Mouse (Mus musculus): Measurements from ENCODE around the gene Tor2a.
A peak's percentile ranks its signal among the peaks of the same experiment; 100 is the strongest.

The Tor2a gene

DNA sequence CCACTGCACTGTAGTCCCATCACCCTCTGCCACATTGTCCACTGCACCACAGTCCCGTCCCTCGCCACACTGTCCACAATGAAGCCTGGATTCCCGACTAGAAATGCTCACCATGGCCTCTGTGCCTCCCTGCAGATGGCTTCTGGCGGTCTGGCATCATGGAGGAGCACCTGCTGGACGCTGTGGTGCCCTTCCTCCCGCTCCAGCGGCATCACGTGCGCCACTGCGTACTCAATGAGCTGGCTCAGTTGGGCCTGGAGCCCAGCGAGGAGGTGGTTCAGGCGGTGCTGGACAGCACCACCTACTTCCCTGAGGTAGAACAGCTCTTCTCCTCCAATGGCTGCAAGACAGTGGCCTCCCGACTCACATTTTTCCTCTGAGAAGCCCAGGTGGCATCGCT, 4.3 kb downstream of the Tor2a start:
- no peak for DNase-seq (ENCODE audit: extremely low read depth, low read depth, low spot score)

- no peak for DNase-seq (ENCODE audit: extremely low read depth, low read depth, low spot score)
Measured at GRCm38 (mm10) chr2:32761859-32762258, 4.8 kb downstream of the Tor2a start.

- DNase-seq (ENCODE audit: extremely low read depth, low read depth, low spot score), result no peak
Measured at GRCm38 (mm10) chr2:32763353-32763752, 6.3 kb downstream of the Tor2a start.

GRCm38 (mm10) chr2:32767241-32767640, 10.2 kb downstream of the Tor2a start:
- DNase-seq (ENCODE audit: extremely low read depth, low read depth, low spot score), result no peak

DNA sequence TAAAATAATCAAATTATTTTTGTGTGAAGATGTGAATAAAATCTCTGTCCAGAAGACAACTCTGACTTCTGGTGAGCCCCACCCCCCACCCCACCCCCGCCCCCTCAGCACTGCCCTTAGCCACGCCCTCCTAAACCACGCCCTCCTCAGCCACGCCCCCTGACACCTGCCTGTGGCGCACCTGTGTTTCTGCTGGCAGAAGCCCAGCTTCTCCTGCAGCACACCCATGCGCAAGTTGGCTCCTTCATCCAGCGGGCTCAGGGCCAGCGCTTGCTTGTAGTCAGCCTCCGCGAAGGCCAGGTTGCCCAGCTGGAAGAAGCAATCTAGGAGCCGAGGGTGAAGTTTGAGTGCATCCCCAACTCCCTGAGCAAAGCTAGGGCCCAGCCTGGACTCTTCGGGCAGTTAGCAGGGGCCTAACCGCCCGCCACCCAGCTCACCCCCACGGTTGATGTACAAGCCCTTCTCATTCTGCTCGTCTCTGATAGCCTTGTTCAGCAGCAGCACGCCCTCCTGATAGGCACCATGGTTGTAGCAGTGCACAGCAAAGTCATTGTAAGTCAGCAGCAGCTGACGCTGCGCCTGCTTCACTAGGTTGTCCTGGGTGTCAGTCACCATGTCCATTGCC, 11.7 kb downstream of the Tor2a start:
- DNase-seq (ENCODE audit: extremely low read depth, low read depth, low spot score), result peak; percentile 42

- no peak for DNase-seq (ENCODE audit: extremely low read depth, low read depth, low spot score)
Measured at GRCm38 (mm10) chr2:32769327-32770085, 12.5 kb downstream of the Tor2a start.

DNA sequence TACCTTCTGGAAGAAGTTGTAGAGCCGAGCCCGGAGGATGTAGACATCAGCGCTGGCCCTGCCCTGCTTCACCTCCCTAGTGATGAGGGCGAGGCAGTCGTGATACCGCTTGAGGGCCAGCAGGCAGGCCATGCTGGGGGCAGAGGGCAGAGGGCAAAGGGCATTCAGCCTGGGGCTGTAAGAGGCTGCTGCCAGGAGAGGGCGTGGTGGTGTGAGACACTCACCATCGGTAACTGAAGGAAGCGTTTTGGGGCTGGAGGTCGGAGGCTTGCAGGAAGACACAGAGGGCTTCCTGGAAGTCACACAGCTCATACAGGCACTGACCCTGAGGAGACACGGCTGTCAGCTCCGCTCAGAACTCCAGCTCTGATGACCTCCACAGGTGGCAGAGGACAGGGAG, 14.9 kb downstream of the Tor2a start:
- no peak for DNase-seq (ENCODE audit: extremely low read depth, low read depth, low spot score)

GRCm38 (mm10) chr2:32772626-32773279, 15.7 kb downstream of the Tor2a start:
- DNase-seq (ENCODE audit: extremely low read depth, low read depth, low spot score), result no peak

DNA sequence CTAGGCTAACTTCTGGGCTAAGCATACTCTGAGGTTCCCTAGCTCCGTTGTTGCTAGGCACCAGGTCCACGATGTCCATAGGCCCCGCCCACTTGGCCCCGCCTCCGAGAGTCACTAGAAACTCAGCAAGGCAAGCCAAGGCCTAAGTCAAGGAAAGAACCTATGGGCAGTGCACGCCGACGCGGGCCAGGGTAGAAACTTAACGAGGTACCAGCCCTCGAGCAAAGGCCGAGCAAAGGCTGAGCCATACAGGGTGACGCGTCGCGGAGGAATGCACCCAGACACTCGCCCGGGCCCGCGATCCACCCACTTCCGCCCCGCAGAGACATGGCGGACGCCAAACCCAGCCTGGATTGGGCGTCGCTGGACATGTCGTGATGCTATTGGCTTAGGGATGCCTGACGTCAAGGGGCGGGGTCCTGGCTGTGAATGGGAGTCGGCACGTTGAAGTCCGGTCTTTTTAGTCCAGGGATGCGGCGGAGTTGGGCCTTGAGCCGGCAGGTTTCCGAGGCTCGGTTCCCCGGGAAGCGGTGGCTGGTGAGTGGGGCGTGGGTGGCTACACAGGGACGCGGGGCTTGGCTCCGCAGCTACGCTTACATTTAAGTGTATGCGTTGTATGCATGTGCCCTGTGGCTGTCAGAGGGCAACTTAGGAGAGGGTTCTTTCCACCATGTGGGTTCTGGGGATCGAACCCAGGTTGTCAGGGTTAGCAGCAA, 18.5 kb downstream of the Tor2a start, which contains the start of the genes Ttc16 and Ptrh1:
Ttc16 (minus strand) TSS at position 275 of the 716 bp plus-strand sequence.
Ptrh1 (plus strand) TSS at position 428 of the 716 bp plus-strand sequence.
- DNase-seq (ENCODE audit: extremely low read depth, low read depth, low spot score), result no peak

DNA sequence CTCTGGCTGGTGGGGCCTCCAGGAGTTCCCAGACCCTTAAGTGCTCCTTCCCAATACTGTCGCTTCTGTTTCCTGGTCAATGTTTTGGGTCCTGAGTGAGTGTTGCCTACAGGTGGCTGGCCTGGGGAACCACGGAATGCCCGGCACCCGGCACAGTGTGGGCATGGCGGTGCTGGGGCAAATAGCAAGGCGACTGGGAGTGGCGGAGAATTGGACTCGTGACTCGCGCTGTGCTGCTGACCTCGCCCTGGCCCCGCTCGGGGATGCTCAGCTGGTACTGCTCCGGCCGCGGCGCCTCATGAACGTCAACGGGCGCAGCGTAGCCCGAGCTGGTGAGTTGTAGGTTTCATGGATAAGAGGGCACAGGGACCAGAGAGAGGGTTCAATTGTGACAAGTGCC, 19.2 kb downstream of the Tor2a start:
- no peak for DNase-seq (ENCODE audit: extremely low read depth, low read depth, low spot score)

DNA sequence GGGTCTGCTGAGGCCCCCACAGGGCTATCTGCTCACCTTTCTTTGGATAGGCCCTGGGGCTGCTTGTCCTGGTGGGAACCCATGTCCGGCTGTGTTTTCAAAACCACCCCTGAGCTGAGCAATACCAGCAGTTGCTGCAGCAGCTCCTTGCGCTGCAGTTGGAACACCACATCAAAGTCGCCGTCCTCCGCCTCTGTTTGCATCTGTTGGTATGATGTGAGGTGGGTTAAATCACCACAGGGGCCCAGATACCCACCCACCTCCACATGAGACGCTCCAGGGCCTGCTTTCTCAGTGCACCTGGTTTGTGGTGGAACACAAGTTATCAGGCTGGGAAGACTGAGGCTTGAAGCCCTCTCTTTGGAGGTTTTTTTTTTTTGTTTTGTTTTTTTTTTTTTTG, 21.0 kb downstream of the Tor2a start:
- DNase-seq (ENCODE audit: extremely low read depth, low read depth, low spot score), result no peak

DNA sequence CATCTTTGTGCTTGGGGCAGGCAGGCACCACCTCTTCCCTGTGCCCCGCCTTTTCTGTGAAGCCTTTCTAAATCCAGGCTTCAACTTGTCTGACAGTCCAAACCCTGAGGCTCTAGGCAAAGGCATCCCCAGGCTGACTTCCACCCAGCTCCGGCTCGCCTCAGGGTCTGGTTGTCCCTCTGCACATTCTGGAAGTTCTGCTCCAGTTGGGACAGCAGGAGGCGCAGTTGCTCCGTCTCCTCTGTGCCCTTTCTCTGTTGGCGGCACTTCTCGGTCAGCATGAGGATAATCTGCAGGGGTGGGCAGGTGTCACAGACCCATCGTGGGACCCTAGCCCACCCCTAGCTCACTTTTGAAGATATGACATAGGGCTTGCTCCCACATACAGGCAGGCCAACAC, 22.1 kb downstream of the Tor2a start:
- DNase-seq (ENCODE audit: extremely low read depth, low read depth, low spot score), result no peak

DNA sequence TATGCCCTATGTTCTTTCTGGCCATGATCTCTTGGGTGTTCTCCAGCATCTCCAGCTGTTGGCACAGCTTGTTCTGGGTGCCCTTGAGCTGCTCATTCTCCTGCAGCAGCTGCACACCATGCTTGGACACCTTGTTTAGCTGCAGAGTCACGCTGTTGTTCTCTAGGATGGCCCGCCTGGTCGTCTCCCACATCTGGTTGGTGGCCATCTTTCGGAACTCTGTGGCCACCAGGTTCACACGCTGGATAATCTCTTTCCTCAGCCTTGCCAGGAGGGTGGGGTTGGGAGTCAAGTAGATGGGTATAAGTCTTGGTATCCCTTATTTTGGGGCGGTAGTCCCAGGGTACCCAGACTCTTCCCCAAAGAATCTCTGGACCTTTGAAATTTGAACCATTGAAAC, 22.7 kb downstream of the Tor2a start:
- DNase-seq (ENCODE audit: extremely low read depth, low read depth, low spot score), result no peak

DNA sequence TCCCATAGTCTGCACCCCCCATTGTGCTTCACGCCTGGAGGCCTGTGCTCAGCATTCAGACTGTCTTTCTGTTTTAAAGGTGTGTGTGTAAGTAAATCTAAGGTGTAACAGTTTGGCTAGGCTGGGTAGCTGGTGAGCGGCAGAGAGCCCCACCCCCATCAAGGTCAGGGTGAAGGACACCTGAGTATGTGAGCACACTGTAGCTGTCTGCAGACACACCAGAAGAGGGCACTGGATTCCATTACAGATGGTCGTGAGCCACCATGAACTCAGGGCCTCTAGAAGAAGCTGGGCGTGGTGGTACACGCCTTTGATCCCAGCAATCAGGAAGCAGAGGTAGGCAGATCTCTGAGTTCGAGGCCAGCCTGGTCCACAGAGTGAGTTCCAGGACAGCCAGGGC, 24.7 kb downstream of the Tor2a start:
- DNase-seq (ENCODE audit: extremely low read depth, low read depth, low spot score), result no peak

GRCm38 (mm10) chr2:32784048-32784681, 27.1 kb downstream of the Tor2a start, which contains the start of gene Cfap157:
Gene Cfap157, minus strand, starts transcription at chr2:32784428.
- no peak for DNase-seq (ENCODE audit: extremely low read depth, low read depth, low spot score)

GRCm38 (mm10) chr2:32787176-32787575, 30.1 kb downstream of the Tor2a start:
- no peak for DNase-seq (ENCODE audit: extremely low read depth, low read depth, low spot score)

GRCm38 (mm10) chr2:32788581-32788980, 31.5 kb downstream of the Tor2a start:
- DNase-seq (ENCODE audit: extremely low read depth, low read depth, low spot score), result no peak

- no peak for DNase-seq (ENCODE audit: extremely low read depth, low read depth, low spot score)
Measured at GRCm38 (mm10) chr2:32791297-32791696, 34.3 kb downstream of the Tor2a start.

GRCm38 (mm10) chr2:32795748-32796418, 38.8 kb downstream of the Tor2a start:
- no peak for DNase-seq (ENCODE audit: extremely low read depth, low read depth, low spot score)

DNA sequence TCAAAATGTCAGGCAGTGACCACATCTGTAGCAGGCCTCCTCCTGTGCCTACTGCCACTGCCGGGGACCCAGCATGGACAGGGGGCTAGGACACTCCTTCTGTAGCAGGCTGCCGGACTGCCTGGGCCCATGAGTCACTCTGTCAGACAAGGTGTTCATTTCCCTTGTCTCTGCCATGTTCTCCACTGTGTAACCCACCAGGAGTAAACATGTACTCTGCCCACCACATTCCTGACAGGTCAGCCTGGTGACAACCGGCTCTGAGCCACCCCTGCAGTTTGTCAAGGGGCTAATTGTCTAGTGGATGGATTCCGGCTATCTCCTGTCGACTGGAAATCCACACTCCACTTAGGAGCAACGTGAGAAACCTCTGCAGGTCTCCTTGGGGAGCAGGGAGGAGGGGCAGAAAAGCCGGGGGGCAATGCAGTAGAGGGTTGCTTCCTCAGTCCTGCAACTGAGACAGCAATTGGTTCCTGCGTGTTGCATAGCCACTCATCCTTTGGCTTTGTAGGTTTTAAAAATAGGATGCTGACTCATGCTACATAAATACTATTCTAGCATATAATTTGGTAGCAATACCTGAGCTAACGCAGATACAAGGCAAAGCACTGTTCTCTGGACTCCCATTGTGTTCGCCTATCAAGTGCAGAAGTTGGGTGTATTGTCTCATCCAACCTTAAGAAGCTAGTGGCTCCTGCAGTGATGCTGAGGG, 41.4 kb downstream of the Tor2a start:
- no peak for DNase-seq (ENCODE audit: extremely low read depth, low read depth, low spot score)

All from fat pad, adult 2 months (tissue).